Mouse (Mus musculus) inflammation-experienced regulatory T-cells (primary cell): ENCODE data around the gene Bahcc1. TPM values are rescaled to one million over a fixed set of nuclear protein-coding genes. Genes with fewer than 3 reads are reported as not detected.

Experiments used
- polyA plus RNA-seq, 2 experiments: library from polyadenylated mRNA; unstranded; fragments of 100-300 nt; shearing (Covaris generic); gene quantifications; one replicate each; pipeline ENCODE4 v1.2.1; 2017

Gene Bahcc1
- polyA plus RNA-seq, result 1 to 10 TPM in 1 of 2 experiments, under 1 TPM in 1; 0.11 to 2.1 TPM

DNA sequence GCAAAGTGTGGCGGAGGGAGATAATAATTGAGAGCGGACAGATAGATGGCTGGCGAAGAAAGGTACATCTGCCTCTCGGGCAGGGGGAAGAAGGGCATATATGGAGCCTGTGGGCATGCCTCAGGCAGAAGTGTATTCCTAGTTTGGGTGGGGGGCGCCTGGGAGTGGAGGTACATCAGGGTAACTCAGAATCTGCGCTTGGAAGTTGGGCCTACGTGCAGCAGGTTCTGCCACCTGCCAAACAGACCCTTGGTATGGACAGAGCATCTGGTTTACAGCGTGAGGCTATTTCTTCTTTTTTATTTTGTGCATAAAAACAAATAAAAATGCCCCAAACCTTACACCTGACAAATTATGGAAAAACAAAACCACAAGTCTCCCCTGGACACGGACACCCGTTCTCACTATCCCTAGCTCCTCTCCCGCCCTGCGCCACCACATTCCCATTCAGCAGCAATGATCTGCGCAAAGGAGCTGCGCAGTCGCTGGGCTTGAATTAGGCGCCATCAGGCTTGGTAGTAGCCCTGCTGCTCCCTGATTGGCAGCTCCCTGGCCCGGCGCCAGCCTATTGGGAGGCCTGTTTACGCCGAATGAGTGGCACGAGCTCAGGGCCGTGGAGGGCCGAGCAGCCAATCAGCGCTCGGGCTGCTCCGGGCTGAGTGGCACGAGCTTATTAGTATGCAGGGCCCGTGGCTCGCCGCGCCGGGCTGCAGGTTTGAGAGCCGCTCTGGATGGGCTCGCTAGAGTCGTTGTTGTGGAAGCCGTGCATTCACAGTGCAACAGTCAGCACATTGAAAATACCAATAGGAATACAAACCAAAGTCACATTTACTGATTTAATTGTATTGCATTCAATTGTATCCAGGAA, at the start of gene Bahcc1:
Gene Bahcc1, plus strand, starts transcription at position 718 of the 868 bp plus-strand sequence.

Other genes starting within 250 kb of the Bahcc1 start
- 1 to 10 TPM in 1 of 2 experiments, under 1 TPM in 1; 0.23 to 1.6 TPM for gene Aatk, start 185.8 kb upstream of the Bahcc1 start, polyA plus RNA-seq
- gene Cep131, start 146.1 kb upstream of the Bahcc1 start, polyA plus RNA-seq, result 1 to 10 TPM; 5.9 to 7.9 TPM
- 10 to 100 TPM; 37.5 to 51.7 TPM for gene Tepsin, start 134.2 kb upstream of the Bahcc1 start, polyA plus RNA-seq
- gene Ndufaf8, start 134.0 kb upstream of the Bahcc1 start, polyA plus RNA-seq, result 10 to 100 TPM; 71.3 to 80.0 TPM
- 100 to 1,000 TPM; 108 to 109 TPM for gene Slc38a10, start 81.6 kb upstream of the Bahcc1 start, polyA plus RNA-seq
- gene Actg1, start 115.6 kb downstream of the Bahcc1 start, polyA plus RNA-seq, result 1,000 to 10,000 TPM; 2,279 to 2,302 TPM
- under 1 TPM; 0.16 to 0.19 TPM for gene Fscn2, start 128.6 kb downstream of the Bahcc1 start, polyA plus RNA-seq
- gene Faap100, start 145.8 kb downstream of the Bahcc1 start, polyA plus RNA-seq, result 10 to 100 TPM; 24.5 to 41.1 TPM
- 10 to 100 TPM; 43.2 to 49.9 TPM for gene Nploc4, start 204.8 kb downstream of the Bahcc1 start, polyA plus RNA-seq
- gene Tspan10, start 209.7 kb downstream of the Bahcc1 start, polyA plus RNA-seq, result not detected
- gene Pde6g, start 220.6 kb downstream of the Bahcc1 start, polyA plus RNA-seq, result 1 to 10 TPM; 1.5 to 2.0 TPM
- gene Oxld1, start 225.1 kb downstream of the Bahcc1 start, polyA plus RNA-seq, result 10 to 100 TPM; 12.6 to 15.7 TPM
- 10 to 100 TPM; 51.2 to 66.8 TPM for gene Ccdc137, start 225.2 kb downstream of the Bahcc1 start, polyA plus RNA-seq
- gene Arl16, start 234.7 kb downstream of the Bahcc1 start, polyA plus RNA-seq, result 10 to 100 TPM; 27.3 to 42.6 TPM